Mouse (Mus musculus): ENCODE data around the gene Anpep. TPM values are rescaled to one million over a fixed set of nuclear protein-coding genes. Genes with fewer than 3 reads are reported as not detected.
A peak's percentile ranks its signal among the peaks of the same experiment; 100 is the strongest.
"Not testable (repeated sequence)": the region's sequence is repeated elsewhere in the genome, so short reads cannot be mapped to it uniquely, and the experiment has no call there.

The Anpep gene
- polyA plus RNA-seq, 1 experiment from 2014 or later: 8.6 TPM

GRCm38 (mm10) chr7:79803887-79804286, 57.0 kb downstream of the Anpep start:
- WGBS: 20% methylated on average over 2 of the region's 2 CpGs
- 0 out of 2 replicates have a peak, but pooled peaks have one; percentile 16 for ATAC-seq (replicated peaks; ENCODE audit: insufficient number of reproducible peaks, insufficient read depth, low FRiP score, low read depth)
- Histone ChIP-seq H3K36me3 (no peaks in the 10 kb centered on the region), H3K4me3 (no peak overlapping the region), H3K9ac (no peak overlapping the region), H3K4me2 (no peak overlapping the region), H3K9me3 (replicated peaks) (no peaks in the 10 kb centered on the region), H3K27ac (no peak overlapping the region), H3K4me1 (replicated peaks) (peaks cover 7% of the 10 kb centered on the region), H3K27me3 (peaks cover 11% of the 10 kb centered on the region; the same call in 1 of the 2 replicates)

GRCm38 (mm10) chr7:79802037-79802436, 58.8 kb downstream of the Anpep start:
- Histone ChIP-seq H3K4me2 (no peak overlapping the region), H3K4me1 (replicated peaks) (peaks cover 7% of the 10 kb centered on the region), H3K27me3 (peaks cover 23% of the 10 kb centered on the region), H3K36me3 (no peaks in the 10 kb centered on the region), H3K27ac (no peak overlapping the region), H3K9ac (no peak overlapping the region), H3K9me3 (replicated peaks) (no peaks in the 10 kb centered on the region), H3K4me3 (no peak overlapping the region)
- ATAC-seq (replicated peaks; ENCODE audit: insufficient number of reproducible peaks, insufficient read depth, low FRiP score, low read depth): no peak
- 72% methylated on average over 5 of the region's 5 CpGs for WGBS

- Histone ChIP-seq H3K4me2 (no peak overlapping the region), H3K27me3 (peaks cover 23% of the 10 kb centered on the region), H3K36me3 (no peaks in the 10 kb centered on the region), H3K4me3 (no peak overlapping the region), H3K4me1 (replicated peaks) (peaks cover 7% of the 10 kb centered on the region), H3K9me3 (replicated peaks) (no peaks in the 10 kb centered on the region), H3K27ac (no peak overlapping the region), H3K9ac (no peak overlapping the region)
- ATAC-seq (replicated peaks; ENCODE audit: insufficient number of reproducible peaks, insufficient read depth, low FRiP score, low read depth): no peak
- 71% methylated on average over 11 of the region's 11 CpGs for WGBS
Measured at GRCm38 (mm10) chr7:79801391-79801790, 59.5 kb downstream of the Anpep start.

GRCm38 (mm10) chr7:79800336-79800735, 60.5 kb downstream of the Anpep start:
- no peak for ATAC-seq (replicated peaks; ENCODE audit: insufficient number of reproducible peaks, insufficient read depth, low FRiP score, low read depth)
- Histone ChIP-seq H3K4me1 (replicated peaks) (peaks cover 7% of the 10 kb centered on the region), H3K27me3 (peaks cover 30% of the 10 kb centered on the region), H3K27ac (no peak overlapping the region), H3K9me3 (replicated peaks) (no peaks in the 10 kb centered on the region), H3K4me3 (no peak overlapping the region), H3K36me3 (no peaks in the 10 kb centered on the region), H3K4me2 (no peak overlapping the region), H3K9ac (no peak overlapping the region)
- WGBS: 72% methylated on average over 4 of the region's 4 CpGs

GRCm38 (mm10) chr7:79799506-79799905, 61.4 kb downstream of the Anpep start:
- Histone ChIP-seq H3K36me3 (no peaks in the 10 kb centered on the region), H3K4me2 (no peak overlapping the region), H3K4me3 (no peak overlapping the region), H3K9ac (no peak overlapping the region), H3K9me3 (replicated peaks) (no peaks in the 10 kb centered on the region), H3K27ac (no peak overlapping the region), H3K27me3 (peaks cover 36% of the 10 kb centered on the region), H3K4me1 (replicated peaks) (peaks cover 7% of the 10 kb centered on the region)
- ATAC-seq (replicated peaks; ENCODE audit: insufficient number of reproducible peaks, insufficient read depth, low FRiP score, low read depth): no peak
- 56% methylated on average over 6 of the region's 6 CpGs for WGBS

- H3K4me3 ChIP-seq: no peak overlapping the region
- no peaks in the 10 kb centered on the region for H3K9me3 ChIP-seq (replicated peaks)
- WGBS: 2% methylated on average over 8 of the region's 8 CpGs
- H3K27me3 ChIP-seq: peaks cover 40% of the 10 kb centered on the region
- H3K4me2 ChIP-seq: no peak overlapping the region
- H3K9ac ChIP-seq: no peak overlapping the region
- no peak overlapping the region for H3K27ac ChIP-seq
- peaks cover 4% of the 10 kb centered on the region for H3K4me1 ChIP-seq (replicated peaks)
- H3K36me3 ChIP-seq: no peaks in the 10 kb centered on the region
- no peak for ATAC-seq (replicated peaks; ENCODE audit: insufficient number of reproducible peaks, insufficient read depth, low FRiP score, low read depth)
Measured at GRCm38 (mm10) chr7:79799048-79799447, 61.8 kb downstream of the Anpep start.

- 21% methylated on average over 5 of the region's 5 CpGs for WGBS
- ATAC-seq (replicated peaks; ENCODE audit: insufficient number of reproducible peaks, insufficient read depth, low FRiP score, low read depth): no peak
- no peak overlapping the region for H3K4me3 ChIP-seq
- no peaks in the 10 kb centered on the region for H3K36me3 ChIP-seq
- no peak overlapping the region for H3K27ac ChIP-seq
- no peak overlapping the region for H3K9ac ChIP-seq
- H3K4me1 ChIP-seq (replicated peaks): no peaks in the 10 kb centered on the region
- H3K4me2 ChIP-seq: no peak overlapping the region
- no peaks in the 10 kb centered on the region for H3K9me3 ChIP-seq (replicated peaks)
- peaks cover 45% of the 10 kb centered on the region for H3K27me3 ChIP-seq
Measured at GRCm38 (mm10) chr7:79798606-79799005, 62.3 kb downstream of the Anpep start.

- peak within 1 kb of the TSS; percentile 48 for H3K4me3 ChIP-seq
- peak within 1 kb of the TSS; percentile 46 for H3K9ac ChIP-seq
- H3K36me3 ChIP-seq: no peaks in the 10 kb centered on the region
- H3K4me2 ChIP-seq: peak within 1 kb of the TSS; percentile 80
- 73% methylated on average over 6 of the region's 6 CpGs for WGBS
- no peaks in the 10 kb centered on the region for H3K9me3 ChIP-seq (replicated peaks)
- H3K4me1 ChIP-seq (replicated peaks): peaks cover 16% of the 10 kb centered on the region
- no peak for ATAC-seq (replicated peaks; ENCODE audit: insufficient number of reproducible peaks, insufficient read depth, low FRiP score, low read depth)
- peaks cover 74% of the 10 kb centered on the region for H3K27me3 ChIP-seq
- no peak within 1 kb of the TSS for H3K27ac ChIP-seq
Measured at GRCm38 (mm10) chr7:79793688-79794087, 67.2 kb downstream of the Anpep start, which contains the start of gene Mesp1. TSS of gene Mesp1 (minus strand) at chr7:79793788.

GRCm38 (mm10) chr7:79792635-79793421, 68.0 kb downstream of the Anpep start:
- peak overlapping the region; percentile 46 for H3K9ac ChIP-seq
- H3K27ac ChIP-seq: no peak overlapping the region
- 1% methylated on average over 80 of the region's 80 CpGs for WGBS

GRCm38 (mm10) chr7:79789812-79790211, 71.0 kb downstream of the Anpep start:
- Histone ChIP-seq H3K4me1 (replicated peaks) (peaks cover 21% of the 10 kb centered on the region), H3K27me3 (peaks cover 65% of the 10 kb centered on the region)
- not testable (repeated sequence) for H3K4me2 ChIP-seq; H3K9me3 ChIP-seq (replicated peaks); H3K4me3 ChIP-seq; H3K36me3 ChIP-seq; ATAC-seq (replicated peaks; ENCODE audit: insufficient number of reproducible peaks, insufficient read depth, low FRiP score, low read depth); H3K27ac ChIP-seq; H3K9ac ChIP-seq
- WGBS: 54% methylated on average over 2 of the region's 2 CpGs

More at GRCm38 (mm10) chr7:79792635-79793421, 68.0 kb downstream of the Anpep start:
- H3K9me3 ChIP-seq (replicated peaks): no peaks in the 10 kb centered on the region
- peaks cover 71% of the 10 kb centered on the region for H3K27me3 ChIP-seq
- peak overlapping the region; percentile 48 for H3K4me3 ChIP-seq
- no peaks in the 10 kb centered on the region for H3K36me3 ChIP-seq
- H3K4me1 ChIP-seq (replicated peaks): peaks cover 16% of the 10 kb centered on the region
- ATAC-seq (replicated peaks; ENCODE audit: insufficient number of reproducible peaks, insufficient read depth, low FRiP score, low read depth): peak; percentile 50; the same call in 1 of the 2 replicates
- peak overlapping the region; percentile 80 for H3K4me2 ChIP-seq

- Histone ChIP-seq H3K4me2 (no peak overlapping the region), H3K27ac (no peak overlapping the region), H3K4me3 (no peak overlapping the region), H3K4me1 (replicated peaks) (peaks cover 7% of the 10 kb centered on the region), H3K9me3 (replicated peaks) (no peaks in the 10 kb centered on the region), H3K27me3 (peaks cover 31% of the 10 kb centered on the region), H3K36me3 (no peaks in the 10 kb centered on the region), H3K9ac (no peak overlapping the region)
- WGBS: 16% methylated on average over 6 of the region's 6 CpGs
- peak; percentile 12; the same call in 1 of the 2 replicates for ATAC-seq (replicated peaks; ENCODE audit: insufficient number of reproducible peaks, insufficient read depth, low FRiP score, low read depth)
Measured at GRCm38 (mm10) chr7:79786295-79786694, 74.6 kb downstream of the Anpep start.

GRCm38 (mm10) chr7:79782516-79782855, 78.4 kb downstream of the Anpep start:
- no peaks in the 10 kb centered on the region for H3K9me3 ChIP-seq (replicated peaks)
- no peak for ATAC-seq (replicated peaks; ENCODE audit: insufficient number of reproducible peaks, insufficient read depth, low FRiP score, low read depth)
- peaks cover 15% of the 10 kb centered on the region for H3K4me1 ChIP-seq (replicated peaks)
- H3K4me2 ChIP-seq: no peak overlapping the region
- H3K4me3 ChIP-seq: no peak overlapping the region
- H3K27me3 ChIP-seq: peaks cover 4% of the 10 kb centered on the region
- H3K27ac ChIP-seq: no peak overlapping the region
- WGBS: 73% methylated on average over 2 of the region's 2 CpGs
- H3K9ac ChIP-seq: no peak overlapping the region
- H3K36me3 ChIP-seq: no peaks in the 10 kb centered on the region

Measured in heart, embryonic 15.5 days (tissue).